20 mouse cellular contexts compared by ENCODE assay signal in genomic region chr9:44347621-44348020, GRCm38 (mm10).
"Had no signal": no experiment of that assay in that cellular context is flagged by ENCODE, and none has a peak within 500 bp of the region (broad histone marks: within the 10 kb centered on the region; RNA-seq: fewer than 3 reads in every experiment).

No protein-coding gene starts in this region.

- ATAC-seq: intestine, postnatal 0 days; midbrain, embryonic 13.5 days; midbrain, embryonic 16.5 days had no signal

- DNase-seq: kidney, postnatal 10 days; layer of hippocampus, postnatal 36 days; liver, embryonic 13.5 days; lung, embryonic 14.5 days; lung, postnatal 10 days; lung, postnatal 36 days; retina, postnatal 1 day; right cerebral cortex, postnatal 4 days; thymus, adult 2 months; thymus, postnatal 14 days; thymus, postnatal 4 days had no signal

- H3K27me3 ChIP-seq: liver, embryonic 13.5 days; megakaryocyte, embryonic 14.5 days; midbrain, embryonic 13.5 days; neural tube, embryonic 13.5 days had no signal

- H3K27ac ChIP-seq: left cerebral cortex, adult 2 months; midbrain, embryonic 10.5 days; midbrain, embryonic 13.5 days; neural tube, embryonic 13.5 days; stomach, postnatal 0 days had no signal

- H3K4me2 ChIP-seq: liver, embryonic 13.5 days; lung, embryonic 14.5 days; midbrain, embryonic 13.5 days; neural tube, embryonic 13.5 days had no signal

- H3K4me3 ChIP-seq: left cerebral cortex, adult 2 months; liver, embryonic 13.5 days; megakaryocyte, embryonic 14.5 days; midbrain, embryonic 10.5 days; midbrain, embryonic 13.5 days; myocyte; neural tube, embryonic 13.5 days had no signal

- H3K9ac ChIP-seq: liver, embryonic 13.5 days; lung, embryonic 14.5 days; midbrain, embryonic 13.5 days; neural tube, embryonic 13.5 days had no signal

- H3K9me3 ChIP-seq: liver, embryonic 13.5 days; megakaryocyte, embryonic 14.5 days; midbrain, embryonic 10.5 days; midbrain, embryonic 13.5 days; neural tube, embryonic 13.5 days had no signal
